25 mouse cellular contexts compared by ENCODE assay signal in genomic region chr11:12216897-12217296, GRCm38 (mm10).
DNase-seq lines count a peak whose midpoint lies in the region; ATAC-seq and TF ChIP-seq lines count a peak whose summit lies in the region.
"Had no signal": no experiment of that assay in that cellular context is flagged by ENCODE, and none has a peak within 500 bp of the region (broad histone marks: within the 10 kb centered on the region; RNA-seq: fewer than 3 reads in every experiment).

No protein-coding gene starts in this region.

- peak; percentile 55; the same call in 1 of the 2 replicates for ATAC-seq in liver, embryonic 12.5 days
- no peak for ATAC-seq in liver, postnatal 0 days
- ATAC-seq: activated CD4-positive, CD25-positive, alpha-beta regulatory T cell, adult 4 months; forebrain, embryonic 13.5 days; forebrain, embryonic 15.5 days; forebrain, postnatal 0 days; Patski had no signal

- WGBS in heart, embryonic 10.5 days, result 79% methylated on average over 1 of the region's 1 CpGs
- WGBS in liver, embryonic 12.5 days (ENCODE audit: insufficient replicate concordance), result 59% methylated on average over 1 of the region's 1 CpGs
- 62% methylated on average over 1 of the region's 1 CpGs for WGBS in liver, postnatal 0 days (ENCODE audit: insufficient replicate concordance)
- WGBS in forebrain, embryonic 10.5 days, result 93% methylated on average over 1 of the region's 1 CpGs

- no peaks in the 10 kb centered on the region for H3K9me3 ChIP-seq in heart, embryonic 10.5 days
- no peaks in the 10 kb centered on the region for H3K9me3 ChIP-seq in liver, embryonic 12.5 days (replicated peaks)
- H3K9me3 ChIP-seq in liver, postnatal 0 days (ENCODE audit: low read length), result no peaks in the 10 kb centered on the region
- H3K9me3 ChIP-seq in forebrain, embryonic 10.5 days, result no peaks in the 10 kb centered on the region
- H3K9me3 ChIP-seq: embryonic facial prominence, embryonic 13.5 days; embryonic facial prominence, embryonic 15.5 days; forebrain, embryonic 13.5 days; forebrain, embryonic 15.5 days; G1E had no signal

- H3K4me2 ChIP-seq in liver, embryonic 12.5 days, result no peak overlapping the region
- no peak overlapping the region for H3K4me2 ChIP-seq in liver, postnatal 0 days (ENCODE audit: low read depth, low read length)
- H3K4me2 ChIP-seq in myocyte (ENCODE audit: low read depth), result no peak overlapping the region
- H3K4me2 ChIP-seq: embryonic facial prominence, embryonic 13.5 days; embryonic facial prominence, embryonic 15.5 days; forebrain, embryonic 13.5 days; forebrain, embryonic 15.5 days had no signal

- no peaks in the 10 kb centered on the region for H3K36me3 ChIP-seq in heart, embryonic 10.5 days
- H3K36me3 ChIP-seq in liver, embryonic 12.5 days, result no peaks in the 10 kb centered on the region
- H3K36me3 ChIP-seq in liver, postnatal 0 days (replicated peaks; ENCODE audit: insufficient read depth, low read length), result no peaks in the 10 kb centered on the region
- H3K36me3 ChIP-seq in myocyte (ENCODE audit: control insufficient read depth, insufficient read depth), result no peaks in the 10 kb centered on the region
- H3K36me3 ChIP-seq in forebrain, embryonic 10.5 days (replicated peaks), result no peaks in the 10 kb centered on the region
- H3K36me3 ChIP-seq: embryonic facial prominence, embryonic 13.5 days; embryonic facial prominence, embryonic 15.5 days; forebrain, embryonic 15.5 days; G1E had no signal

- no peak overlapping the region for H3ac ChIP-seq in myocyte (ENCODE audit: control insufficient read depth, insufficient read length)

- 0 out of 2 replicates have a peak, but pooled peaks cover 5% of the 10 kb centered on the region for H3K27me3 ChIP-seq in heart, embryonic 10.5 days (ENCODE audit: insufficient read depth, poor library complexity, severe bottlenecking)
- H3K27me3 ChIP-seq in liver, embryonic 12.5 days (replicated peaks), result no peaks in the 10 kb centered on the region
- H3K27me3 ChIP-seq in liver, postnatal 0 days (ENCODE audit: insufficient read depth, low read length), result no peaks in the 10 kb centered on the region
- H3K27me3 ChIP-seq in myocyte (ENCODE audit: control insufficient read depth, insufficient read depth, insufficient read length), result no peaks in the 10 kb centered on the region
- H3K27me3 ChIP-seq in forebrain, embryonic 10.5 days (ENCODE audit: poor library complexity, severe bottlenecking), result peaks cover 6% of the 10 kb centered on the region; the same call in 1 of the 2 replicates
- H3K27me3 ChIP-seq: embryonic facial prominence, embryonic 13.5 days; embryonic facial prominence, embryonic 15.5 days; forebrain, embryonic 15.5 days; Patski had no signal

- TF ChIP-seq POLR2A in myocyte (IDR thresholded peaks at IDR 0.05; ENCODE audit: insufficient read length, low read depth), result no peak

- peaks cover 9% of the 10 kb centered on the region; the same call in 1 of the 2 replicates for H3K4me1 ChIP-seq in heart, embryonic 10.5 days
- peaks cover 35% of the 10 kb centered on the region for H3K4me1 ChIP-seq in liver, embryonic 12.5 days
- no peaks in the 10 kb centered on the region for H3K4me1 ChIP-seq in liver, postnatal 0 days (ENCODE audit: insufficient read depth)
- no peaks in the 10 kb centered on the region for H3K4me1 ChIP-seq in forebrain, embryonic 10.5 days
- H3K4me1 ChIP-seq: embryonic facial prominence, embryonic 13.5 days; embryonic facial prominence, embryonic 15.5 days had no signal

- no peak overlapping the region for H3K27ac ChIP-seq in heart, embryonic 10.5 days
- H3K27ac ChIP-seq in liver, embryonic 12.5 days, result no peak overlapping the region
- no peak overlapping the region for H3K27ac ChIP-seq in liver, postnatal 0 days (ENCODE audit: low read depth)
- no peak overlapping the region for H3K27ac ChIP-seq in forebrain, embryonic 10.5 days
- H3K27ac ChIP-seq: embryonic facial prominence, embryonic 13.5 days; embryonic facial prominence, embryonic 15.5 days; forebrain, embryonic 13.5 days; forebrain, embryonic 15.5 days had no signal

- no peak for TF ChIP-seq CTCF in liver, postnatal 0 days (IDR thresholded peaks at IDR 0.05; ENCODE audit: low read depth)

- DNase-seq in heart, adult 11 months, result peak; percentile 42
- DNase-seq in heart, embryonic 10.5 days (ENCODE audit: low spot score), result no peak
- DNase-seq in liver, postnatal 0 days, result no peak
- no peak for DNase-seq in forebrain, embryonic 10.5 days (ENCODE audit: extremely low spot score, low spot score)
- DNase-seq: adrenal gland, postnatal 10 days; adrenal gland, postnatal 25 days; B cell, adult 2 months; cerebellum, adult 11 months; cerebellum, adult 18-20 months; cerebellum, adult 8-10 months; cerebellum, adult 9-11 months; cerebellum, postnatal 14 days; cerebellum, postnatal 36 days; embryo, embryonic 11 days; forebrain, postnatal 0 days had no signal

- H3K79me2 ChIP-seq in myocyte (ENCODE audit: control insufficient read depth, insufficient read depth), result no peaks in the 10 kb centered on the region

- H3K4me3 ChIP-seq in heart, embryonic 10.5 days, result no peak overlapping the region
- H3K4me3 ChIP-seq in liver, embryonic 12.5 days, result no peak overlapping the region
- no peak overlapping the region for H3K4me3 ChIP-seq in liver, postnatal 0 days (ENCODE audit: low read depth, low read length)
- no peak overlapping the region for H3K4me3 ChIP-seq in myocyte
- no peak overlapping the region for H3K4me3 ChIP-seq in forebrain, embryonic 10.5 days
- H3K4me3 ChIP-seq: embryonic facial prominence, embryonic 13.5 days; embryonic facial prominence, embryonic 15.5 days; erythroblast, embryonic 14.5 days; forebrain, embryonic 13.5 days; forebrain, embryonic 15.5 days had no signal

- no peak for TF ChIP-seq EP300 in liver, postnatal 0 days (IDR thresholded peaks at IDR 0.05; ENCODE audit: low read depth)

- H3K9ac ChIP-seq in liver, embryonic 12.5 days, result no peak overlapping the region
- H3K9ac ChIP-seq in liver, postnatal 0 days (replicated peaks), result no peak overlapping the region
- H3K9ac ChIP-seq: embryonic facial prominence, embryonic 13.5 days; embryonic facial prominence, embryonic 15.5 days; forebrain, embryonic 13.5 days; forebrain, embryonic 15.5 days; forebrain, postnatal 0 days had no signal

TF ChIP-seq in myocyte, 11 proteins besides CTCF, POLR2A, EP300 and RAD21:
- TF ChIP-seq MYOD1 (IDR thresholded peaks at IDR 0.05; ENCODE audit: control insufficient read depth in 1 of 3, insufficient read length in 2 of 3, low read depth in 2 of 3) (no peak), TCF3 (IDR thresholded peaks at IDR 0.05; ENCODE audit: insufficient read length, low read depth) (no peak), POLR2AphosphoS2 (IDR thresholded peaks at IDR 0.05; ENCODE audit: insufficient read length, low read depth) (no peak), E2F4 (IDR thresholded peaks at IDR 0.05; ENCODE audit: insufficient read depth) (no peak), USF1 (IDR thresholded peaks at IDR 0.05; ENCODE audit: low read depth) (peak; percentile 55)
